Mouse (Mus musculus): ENCODE results near the gene Acbd5.
A peak's percentile ranks its signal among the peaks of the same experiment; 100 is the strongest.
"Not testable (repeated sequence)": the region's sequence is repeated elsewhere in the genome, so short reads cannot be mapped to it uniquely, and the experiment has no call there.

Gene Acbd5

GRCm38 (mm10) chr2:23067552-23068369 lies at the start of gene Acbd5:
TSS of gene Acbd5 (plus strand) at chr2:23068167.
- DNase-seq = peak; percentile 93

- no peak for DNase-seq
These were observed 48.8 kb upstream of the Acbd5 start for GRCm38 (mm10) chr2:23019170-23019569.

GRCm38 (mm10) chr2:23021320-23021719 lies 46.6 kb upstream of the Acbd5 start:
- DNase-seq = no peak

- DNase-seq = no peak
These were observed 46.2 kb upstream of the Acbd5 start for GRCm38 (mm10) chr2:23021721-23022120.

- DNase-seq = no peak
These were observed 44.9 kb upstream of the Acbd5 start for GRCm38 (mm10) chr2:23023023-23023422.

- DNase-seq = no peak
These were observed 44.2 kb upstream of the Acbd5 start for GRCm38 (mm10) chr2:23023714-23024282.

GRCm38 (mm10) chr2:23026379-23026778 lies 41.6 kb upstream of the Acbd5 start:
- DNase-seq = no peak

GRCm38 (mm10) chr2:23028826-23029225 lies 39.1 kb upstream of the Acbd5 start:
- no peak for DNase-seq

GRCm38 (mm10) chr2:23030631-23031030 lies 37.3 kb upstream of the Acbd5 start:
- no peak for DNase-seq

- no peak for DNase-seq
These were observed 33.1 kb upstream of the Acbd5 start for GRCm38 (mm10) chr2:23034692-23035435.

- DNase-seq = no peak
These were observed 32.5 kb upstream of the Acbd5 start for GRCm38 (mm10) chr2:23035467-23035866.

- no peak for DNase-seq
These were observed 28.6 kb upstream of the Acbd5 start for GRCm38 (mm10) chr2:23039082-23040000.

- DNase-seq = peak; percentile 87
These were observed 27.8 kb upstream of the Acbd5 start, which contains the start of gene Abi1 for GRCm38 (mm10) chr2:23040001-23040646. TSS of gene Abi1 (minus strand) at chr2:23040241.

- not testable (repeated sequence) for DNase-seq
These were observed 27.3 kb upstream of the Acbd5 start for GRCm38 (mm10) chr2:23040690-23041089.

GRCm38 (mm10) chr2:23041457-23041856 lies 26.5 kb upstream of the Acbd5 start:
- no peak for DNase-seq

GRCm38 (mm10) chr2:23042189-23042588 lies 25.8 kb upstream of the Acbd5 start:
- no peak for DNase-seq

GRCm38 (mm10) chr2:23045703-23046102 lies 22.3 kb upstream of the Acbd5 start:
- DNase-seq = no peak

- DNase-seq = no peak
These were observed 20.0 kb upstream of the Acbd5 start for GRCm38 (mm10) chr2:23048006-23048405.

GRCm38 (mm10) chr2:23051890-23052289 lies 16.1 kb upstream of the Acbd5 start:
- no peak for DNase-seq

GRCm38 (mm10) chr2:23052523-23052922 lies 15.4 kb upstream of the Acbd5 start:
- no peak for DNase-seq

- no peak for DNase-seq
These were observed 387 bp downstream of the Acbd5 start for GRCm38 (mm10) chr2:23068370-23068737.
